15 mouse cellular contexts compared by ENCODE assay signal in genomic region chr17:56683546-56684140, GRCm38 (mm10). TPM values are rescaled to one million over a fixed set of nuclear protein-coding genes. Genes with fewer than 3 reads are reported as not detected.
DNase-seq lines count a peak whose midpoint lies in the region; TF ChIP-seq lines count a peak whose summit lies in the region.
"Had no signal": no experiment of that assay in that cellular context is flagged by ENCODE, and none has a peak within 500 bp of the region (broad histone marks: within the 10 kb centered on the region; RNA-seq: fewer than 3 reads in every experiment).

No protein-coding gene starts in this region.

- H3K36me3 ChIP-seq in splenic B cell, adult 2 months (ENCODE audit: control insufficient read depth, insufficient read depth, low read length, poor library complexity, severe bottlenecking), result peaks cover 7% of the 10 kb centered on the region; the same call in 1 of the 2 replicates

- H3K27me3 ChIP-seq in splenic B cell, adult 2 months (ENCODE audit: control insufficient read depth, insufficient read depth, low read length, poor library complexity, severe bottlenecking), result no peaks in the 10 kb centered on the region
- H3K27me3 ChIP-seq: limb, embryonic 12.5 days; midbrain, embryonic 15.5 days; neural tube, embryonic 12.5 days had no signal

- peak; percentile 29 for DNase-seq in kidney, adult 9 months
- DNase-seq in kidney, adult 8-10 months, result no peak
- DNase-seq in thymus, adult 18-20 months, result peak; percentile 19 to 46
- DNase-seq in thymus, postnatal 0 days (ENCODE audit: low spot score), result no peak
- peak; percentile 24 for DNase-seq in splenic B cell, adult 2 months (ENCODE audit: low read depth, low spot score)
- DNase-seq in lung, adult 2 months, result no peak
- DNase-seq in urinary bladder, postnatal 36 days (ENCODE audit: low spot score in 2 of 2), result no peak
- DNase-seq: adrenal gland, adult 2 months; gastrocnemius, postnatal 10 days; kidney, postnatal 14 days; spleen, adult 18-20 months had no signal

- peaks cover 4% of the 10 kb centered on the region; the same call in 1 of the 2 replicates for H3K4me1 ChIP-seq in lung, adult 2 months (ENCODE audit: control insufficient read depth, insufficient read depth, low read length)
- H3K4me1 ChIP-seq: hindbrain, embryonic 10.5 days; limb, embryonic 12.5 days; neural tube, embryonic 12.5 days had no signal

- TF ChIP-seq POLR2A in lung, adult 2 months (IDR thresholded peaks at IDR 0.05; ENCODE audit: borderline replicate concordance, extremely low read depth, low read depth, low read length), result no peak

- H3K4me3 ChIP-seq in lung, adult 2 months (replicated peaks; ENCODE audit: extremely low read depth, low read depth, low read length), result no peak overlapping the region
- H3K4me3 ChIP-seq: hindbrain, embryonic 10.5 days; limb, embryonic 12.5 days; midbrain, embryonic 15.5 days; neural tube, embryonic 12.5 days had no signal

- 78% methylated on average over 5 of the region's 5 CpGs for WGBS in lung, adult 2 months

- no peak for TF ChIP-seq CTCF in lung, adult 2 months (IDR thresholded peaks at IDR 0.05; ENCODE audit: insufficient read depth, low read length)

RNA-seq across cellular contexts. Expression of gene Ranbp3, which starts 10.5 kb away (rescaled TPM):
- polyA plus RNA-seq in thymus, postnatal 0 days (2015; fragmentation: Nextera tagmentation; extraction: Ambion mirVana), result 76.2 and 81.4 TPM in 2 replicates
- 69.0 and 74.2 TPM in 2 replicates for polyA plus RNA-seq in lung, adult 2 months (2012; rRNA removed)

RNA-seq across cellular contexts. Expression of gene Ndufa11, which starts 33.9 kb away (rescaled TPM):
- polyA plus RNA-seq in thymus, postnatal 0 days (2015; fragmentation: Nextera tagmentation; extraction: Ambion mirVana), result 821 and 873 TPM in 2 replicates
- 348 and 393 TPM in 2 replicates for polyA plus RNA-seq in lung, adult 2 months (2012; rRNA removed)

RNA-seq across cellular contexts. Expression of gene Vmac, which starts 34.2 kb away (rescaled TPM):
- 20.3 and 26.9 TPM in 2 replicates for polyA plus RNA-seq in thymus, postnatal 0 days (2015; fragmentation: Nextera tagmentation; extraction: Ambion mirVana)
- polyA plus RNA-seq in lung, adult 2 months (2012; rRNA removed), result 31.9 and 32.4 TPM in 2 replicates

RNA-seq across cellular contexts. Expression of gene Catsperd, which starts 55.7 kb away (rescaled TPM):
- polyA plus RNA-seq in thymus, postnatal 0 days (2015; fragmentation: Nextera tagmentation; extraction: Ambion mirVana), result 0.09 and 0.57 TPM in 2 replicates
- 0.16 and 0.43 TPM in 2 replicates for polyA plus RNA-seq in lung, adult 2 months (2012; rRNA removed)

RNA-seq across cellular contexts. Expression of gene Lonp1, which starts 57.0 kb away (rescaled TPM):
- polyA plus RNA-seq in thymus, postnatal 0 days (2015; fragmentation: Nextera tagmentation; extraction: Ambion mirVana), result 40.1 and 41.0 TPM in 2 replicates
- 48.9 and 53.9 TPM in 2 replicates for polyA plus RNA-seq in lung, adult 2 months (2012; rRNA removed)

Comparison
In these comparisons a context has a peak if more than half of its experiments do, and no peak if none do; other contexts are left out.
1. DNase-seq: peak in kidney, adult 9 months (single experiment), thymus, adult 18-20 months (2 of 2) and splenic B cell, adult 2 months (single experiment); none in kidney, adult 8-10 months (0 of 2), thymus, postnatal 0 days (single experiment), lung, adult 2 months (single experiment) and urinary bladder, postnatal 36 days (0 of 2).